ENCODE assay signal across 13 mouse cellular contexts in genomic region chr6:31901791-31902190, GRCm38 (mm10).
"Had no signal": no experiment of that assay in that cellular context is flagged by ENCODE, and none has a peak within 500 bp of the region (broad histone marks: within the 10 kb centered on the region; RNA-seq: fewer than 3 reads in every experiment).

No protein-coding gene starts in this region.

- H3K27me3 ChIP-seq: limb, embryonic 13.5 days; liver, embryonic 15.5 days; neural tube, embryonic 15.5 days had no signal

- H3K9me3 ChIP-seq: limb, embryonic 13.5 days; liver, embryonic 15.5 days; neural tube, embryonic 15.5 days had no signal

- H3K4me1 ChIP-seq: limb, embryonic 13.5 days; liver, embryonic 15.5 days; neural tube, embryonic 15.5 days had no signal

- H3K4me3 ChIP-seq: layer of hippocampus, adult 2 months; limb, embryonic 13.5 days; liver, embryonic 15.5 days; myocyte; neural tube, embryonic 15.5 days had no signal

- H3K36me3 ChIP-seq: limb, embryonic 13.5 days; liver, embryonic 15.5 days; neural tube, embryonic 15.5 days had no signal

- H3K27ac ChIP-seq: kidney, postnatal 0 days; layer of hippocampus, adult 2 months; limb, embryonic 13.5 days; liver, embryonic 15.5 days; neural tube, embryonic 15.5 days had no signal

- DNase-seq: left cerebral cortex, postnatal 4 days; lung, adult 2 months; lung, postnatal 36 days; midbrain, embryonic 14.5 days; right cerebral cortex, adult 18-20 months; right cerebral cortex, postnatal 25 days; thymus, postnatal 4 days had no signal
